In the genomic region with DNA sequence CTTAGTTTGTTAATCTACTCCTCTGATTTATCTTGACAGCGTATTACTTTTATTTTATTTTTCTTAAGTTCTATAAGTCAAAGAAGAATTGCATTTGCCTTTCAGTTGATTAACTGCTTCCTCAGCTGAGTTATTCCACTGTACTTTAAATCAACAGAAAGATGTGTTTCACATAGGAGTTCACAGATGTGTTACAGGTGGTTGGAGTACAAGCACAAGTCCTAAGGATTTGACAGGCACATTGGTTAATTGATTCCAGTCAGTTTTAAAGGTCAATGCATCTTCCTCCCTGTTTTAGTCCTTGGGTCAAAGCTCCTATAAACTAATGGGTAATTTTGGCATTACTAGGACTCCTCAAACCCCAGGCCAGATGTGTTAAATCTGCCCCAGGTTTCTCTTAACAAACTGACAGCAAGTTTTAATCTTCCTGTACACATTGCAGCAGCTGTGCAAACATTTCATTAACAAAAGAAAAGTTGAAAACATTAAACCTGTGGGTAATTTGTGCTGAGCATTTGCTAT, we compare ENCODE assay signal across 22 mouse cellular contexts.
DNase-seq lines count a peak whose midpoint lies in the region; ATAC-seq and TF ChIP-seq lines count a peak whose summit lies in the region.
"Had no signal": no experiment of that assay in that cellular context is flagged by ENCODE, and none has a peak within 500 bp of the region (broad histone marks: within the 10 kb centered on the region; RNA-seq: fewer than 3 reads in every experiment).

No protein-coding gene starts in this region.

- no peak overlapping the region for H3K9ac ChIP-seq in hindbrain, embryonic 12.5 days
- no peak overlapping the region for H3K9ac ChIP-seq in kidney, postnatal 0 days (ENCODE audit: low read depth, low read length)
- no peak overlapping the region for H3K9ac ChIP-seq in embryonic facial prominence, embryonic 14.5 days (ENCODE audit: low read depth, low read length)
- H3K9ac ChIP-seq: forebrain, embryonic 15.5 days; heart, embryonic 15.5 days; hindbrain, embryonic 15.5 days had no signal

- no peaks in the 10 kb centered on the region for H3K27me3 ChIP-seq in hindbrain, embryonic 10.5 days (ENCODE audit: insufficient read depth, poor library complexity, severe bottlenecking)
- H3K27me3 ChIP-seq in hindbrain, embryonic 12.5 days: no peaks in the 10 kb centered on the region
- no peaks in the 10 kb centered on the region for H3K27me3 ChIP-seq in kidney, postnatal 0 days (ENCODE audit: insufficient read depth, low read length)
- no peaks in the 10 kb centered on the region for H3K27me3 ChIP-seq in kidney, adult 2 months (replicated peaks; ENCODE audit: control insufficient read depth, insufficient read depth, low read length)
- no peaks in the 10 kb centered on the region for H3K27me3 ChIP-seq in embryonic facial prominence, embryonic 14.5 days (replicated peaks; ENCODE audit: control insufficient read depth, insufficient read depth, low read length)
- H3K27me3 ChIP-seq: CH12.LX; forebrain, embryonic 15.5 days; heart, embryonic 15.5 days; hindbrain, embryonic 15.5 days had no signal

- no peaks in the 10 kb centered on the region for H3K4me1 ChIP-seq in hindbrain, embryonic 10.5 days (replicated peaks)
- H3K4me1 ChIP-seq in hindbrain, embryonic 12.5 days: no peaks in the 10 kb centered on the region
- H3K4me1 ChIP-seq in kidney, postnatal 0 days (replicated peaks; ENCODE audit: insufficient read depth, low read length): no peaks in the 10 kb centered on the region
- no peaks in the 10 kb centered on the region for H3K4me1 ChIP-seq in kidney, adult 2 months (ENCODE audit: control insufficient read depth, insufficient read depth, low read length)
- H3K4me1 ChIP-seq in embryonic facial prominence, embryonic 14.5 days (ENCODE audit: control insufficient read depth, insufficient read depth, low read length): no peaks in the 10 kb centered on the region
- H3K4me1 ChIP-seq: forebrain, embryonic 15.5 days; heart, embryonic 15.5 days; hindbrain, embryonic 15.5 days had no signal

- WGBS in hindbrain, embryonic 10.5 days: 88% methylated on average over 1 of the region's 1 CpGs
- 80% methylated on average over 1 of the region's 1 CpGs for WGBS in hindbrain, embryonic 12.5 days
- 46% methylated on average over 1 of the region's 1 CpGs for WGBS in kidney, postnatal 0 days
- whole genome bisulfite sequencing in kidney, adult 2 months: 23% methylated on average over 1 of the region's 1 CpGs
- 76% methylated on average over 1 of the region's 1 CpGs for WGBS in embryonic facial prominence, embryonic 14.5 days

- no peaks in the 10 kb centered on the region for H3K9me3 ChIP-seq in hindbrain, embryonic 10.5 days
- H3K9me3 ChIP-seq in hindbrain, embryonic 12.5 days (replicated peaks): no peaks in the 10 kb centered on the region
- H3K9me3 ChIP-seq in kidney, postnatal 0 days (replicated peaks; ENCODE audit: low read length): no peaks in the 10 kb centered on the region
- no peaks in the 10 kb centered on the region for H3K9me3 ChIP-seq in embryonic facial prominence, embryonic 14.5 days (ENCODE audit: control insufficient read depth, low read length)
- H3K9me3 ChIP-seq: forebrain, embryonic 15.5 days; heart, embryonic 15.5 days; hindbrain, embryonic 15.5 days had no signal

- no peak for TF ChIP-seq CTCF in kidney, postnatal 0 days (IDR thresholded peaks at IDR 0.05; ENCODE audit: low read depth)
- no peak for TF ChIP-seq CTCF in kidney, adult 2 months (conservative IDR thresholded peaks at IDR 0.05; ENCODE audit: insufficient read depth, insufficient read length, low read depth, low read length)

- H3K27ac ChIP-seq in hindbrain, embryonic 10.5 days: no peak overlapping the region
- H3K27ac ChIP-seq in hindbrain, embryonic 12.5 days: no peak overlapping the region
- no peak overlapping the region for H3K27ac ChIP-seq in kidney, postnatal 0 days
- no peak overlapping the region for H3K27ac ChIP-seq in kidney, adult 2 months (ENCODE audit: insufficient read depth, low read depth, low read length)
- no peak overlapping the region for H3K27ac ChIP-seq in embryonic facial prominence, embryonic 14.5 days (replicated peaks; ENCODE audit: low read depth, low read length)
- H3K27ac ChIP-seq: forebrain, embryonic 15.5 days; heart, embryonic 15.5 days; hindbrain, embryonic 15.5 days had no signal

- DNase-seq in hindbrain, embryonic 10.5 days (ENCODE audit: low spot score): peak; percentile 2
- DNase-seq in kidney, postnatal 0 days (ENCODE audit: low spot score): peak; percentile 44
- DNase-seq in kidney, adult 2 months: no peak
- DNase-seq in embryonic facial prominence, embryonic 14.5 days (ENCODE audit: low spot score): peak; percentile 1
- DNase-seq in left cerebral cortex, adult 11 months (ENCODE audit: low spot score): no peak
- no peak for DNase-seq in adipocyte (ENCODE audit: low spot score)
- DNase-seq: adrenal gland, adult 2 months; adrenal gland, postnatal 25 days; cerebellum, adult 18-20 months; cerebellum, adult 9-11 months; gastrocnemius, postnatal 10 days; heart, adult 18-20 months; heart, postnatal 14 days had no signal

- TF ChIP-seq POLR2A in kidney, adult 2 months (IDR thresholded peaks at IDR 0.05; ENCODE audit: low read depth, low read length): no peak

- H3K4me2 ChIP-seq in hindbrain, embryonic 12.5 days (replicated peaks): no peak overlapping the region
- no peak overlapping the region for H3K4me2 ChIP-seq in kidney, postnatal 0 days (ENCODE audit: low read length)
- no peak overlapping the region for H3K4me2 ChIP-seq in embryonic facial prominence, embryonic 14.5 days (ENCODE audit: low read depth, low read length)
- H3K4me2 ChIP-seq: forebrain, embryonic 15.5 days; heart, embryonic 11.5 days; heart, embryonic 15.5 days; hindbrain, embryonic 15.5 days had no signal

- no peak for ATAC-seq in hindbrain, embryonic 12.5 days (ENCODE audit: low FRiP score)
- no peak for ATAC-seq in kidney, postnatal 0 days (replicated peaks; ENCODE audit: low FRiP score, low read depth)
- no peak for ATAC-seq in embryonic facial prominence, embryonic 14.5 days (ENCODE audit: low read depth)
- ATAC-seq: activated CD4-positive, CD25-positive, alpha-beta regulatory T cell, adult 4 months; forebrain, embryonic 15.5 days; inflammation-experienced regulatory T-cells, adult 6 months; Patski had no signal

- H3K4me3 ChIP-seq in hindbrain, embryonic 10.5 days: no peak overlapping the region
- no peak overlapping the region for H3K4me3 ChIP-seq in hindbrain, embryonic 12.5 days
- H3K4me3 ChIP-seq in kidney, postnatal 0 days (replicated peaks; ENCODE audit: low read depth, low read length): no peak overlapping the region
- no peak overlapping the region for H3K4me3 ChIP-seq in kidney, adult 2 months (ENCODE audit: insufficient read depth, low read depth, low read length)
- no peak overlapping the region for H3K4me3 ChIP-seq in embryonic facial prominence, embryonic 14.5 days (ENCODE audit: low read depth, low read length)
- H3K4me3 ChIP-seq: forebrain, embryonic 15.5 days; heart, embryonic 15.5 days; hindbrain, embryonic 15.5 days had no signal

- H3K36me3 ChIP-seq in hindbrain, embryonic 10.5 days: no peaks in the 10 kb centered on the region
- H3K36me3 ChIP-seq in hindbrain, embryonic 12.5 days: no peaks in the 10 kb centered on the region
- no peaks in the 10 kb centered on the region for H3K36me3 ChIP-seq in kidney, postnatal 0 days (ENCODE audit: insufficient read depth, low read length)
- no peaks in the 10 kb centered on the region for H3K36me3 ChIP-seq in kidney, adult 2 months (ENCODE audit: control insufficient read depth, insufficient read depth, low read length)
- no peaks in the 10 kb centered on the region for H3K36me3 ChIP-seq in embryonic facial prominence, embryonic 14.5 days (ENCODE audit: control insufficient read depth, insufficient read depth, low read length)
- H3K36me3 ChIP-seq: forebrain, embryonic 15.5 days; heart, embryonic 15.5 days; hindbrain, embryonic 15.5 days had no signal

Comparison
In these comparisons a context has a peak if more than half of its experiments do, and no peak if none do; other contexts are left out.
1. DNase-seq: peak in hindbrain, embryonic 10.5 days (single experiment), kidney, postnatal 0 days (single experiment) and embryonic facial prominence, embryonic 14.5 days (single experiment); none in kidney, adult 2 months (single experiment), left cerebral cortex, adult 11 months (single experiment) and adipocyte (single experiment).